Mouse (Mus musculus) T-cell, adult 2 months (primary cell): ENCODE results near the gene Thap2.

Source experiments
- DNase-seq: peaks from one replicate; pipeline ENCODE4 v3.0.0; 2022; ENCODE audit warnings: low spot score

Thap2 gene

GRCm38 (mm10) chr10:115384221-115385017 lies at the start of gene Thap2, which contains the start of gene Zfc3h1:
TSS of gene Thap2 (minus strand) at chr10:115384443.
TSS of gene Zfc3h1 (plus strand) at chr10:115384959.
- peak; percentile 98 for DNase-seq

- DNase-seq, result no peak
These were observed 41.1 kb upstream of the Thap2 start for GRCm38 (mm10) chr10:115425351-115425750.

- no peak for DNase-seq
These were observed 37.7 kb upstream of the Thap2 start for GRCm38 (mm10) chr10:115421976-115422375.

GRCm38 (mm10) chr10:115414056-115414455 lies 29.8 kb upstream of the Thap2 start:
- no peak for DNase-seq

GRCm38 (mm10) chr10:115413496-115413895 lies 29.3 kb upstream of the Thap2 start:
- DNase-seq, result no peak

GRCm38 (mm10) chr10:115406393-115406792 lies 22.1 kb upstream of the Thap2 start:
- DNase-seq, result peak; percentile 51

GRCm38 (mm10) chr10:115391896-115392295 lies 7.7 kb upstream of the Thap2 start:
- no peak for DNase-seq

- DNase-seq, result no peak
These were observed 6.8 kb upstream of the Thap2 start for GRCm38 (mm10) chr10:115391076-115391475.

GRCm38 (mm10) chr10:115387891-115388290 lies 3.6 kb upstream of the Thap2 start:
- no peak for DNase-seq

- DNase-seq, result peak; percentile 63
These were observed 1.1 kb upstream of the Thap2 start for GRCm38 (mm10) chr10:115385018-115386002.

- DNase-seq, result no peak
These were observed 511 bp downstream of the Thap2 start for GRCm38 (mm10) chr10:115383644-115384220.

- DNase-seq, result no peak
These were observed 1.2 kb downstream of the Thap2 start for GRCm38 (mm10) chr10:115382846-115383643.

- no peak for DNase-seq
These were observed 2.6 kb downstream of the Thap2 start for GRCm38 (mm10) chr10:115381506-115382084.

GRCm38 (mm10) chr10:115363151-115363550 lies 21.1 kb downstream of the Thap2 start:
- peak; percentile 41 for DNase-seq

- DNase-seq, result no peak
These were observed 21.6 kb downstream of the Thap2 start for GRCm38 (mm10) chr10:115362623-115362964.

- peak; percentile 95 for DNase-seq
These were observed 22.2 kb downstream of the Thap2 start, which contains the start of gene Tmem19 for GRCm38 (mm10) chr10:115361840-115362622. TSS of gene Tmem19 (minus strand) at chr10:115362501.

- DNase-seq, result no peak
These were observed 25.2 kb downstream of the Thap2 start for GRCm38 (mm10) chr10:115359066-115359465.

- DNase-seq, result no peak
These were observed 25.9 kb downstream of the Thap2 start for GRCm38 (mm10) chr10:115358216-115358919.

- DNase-seq, result no peak
These were observed 28.1 kb downstream of the Thap2 start for GRCm38 (mm10) chr10:115356106-115356505.

GRCm38 (mm10) chr10:115355016-115355415 lies 29.2 kb downstream of the Thap2 start:
- no peak for DNase-seq
